Mouse (Mus musculus) midbrain, embryonic 12.5 days (tissue): ENCODE data around the gene Slf2. TPM values are rescaled to one million over a fixed set of nuclear protein-coding genes. Genes with fewer than 3 reads are reported as not detected.
A peak's percentile ranks its signal among the peaks of the same experiment; 100 is the strongest.

Experiments
- ATAC-seq: fragments of 200-750 bp; cut with Nextera tagmentation; 2 replicates; pipeline ENCODE4 v1.8.0; 2017; ENCODE audit warnings: low read depth, moderate TSS enrichment, moderate library complexity; ENCODE audit not compliant: low FRiP score
- H3K27ac ChIP-seq: fragments of 300-500 bp; sonication (generic); replicated peaks from 2 replicates; pipeline ENCODE4 v1.5.1; 2016; ENCODE audit warnings: mild to moderate bottlenecking
- H3K27me3 ChIP-seq: fragments of 300-500 bp; sonication (generic); 2 replicates; pipeline ENCODE4 v1.6.1; 2016; ENCODE audit warnings: mild to moderate bottlenecking
- H3K36me3 ChIP-seq: fragments of 300-500 bp; sonication (generic); 2 replicates; pipeline ENCODE4 v1.6.1; 2016
- H3K4me1 ChIP-seq: fragments of 300-500 bp; sonication (generic); 2 replicates; pipeline ENCODE4 v1.6.1; 2016
- H3K4me2 ChIP-seq: fragments of 300-500 bp; sonication (generic); replicated peaks from 2 replicates; pipeline ENCODE4 v1.6.1; 2016; ENCODE audit warnings: mild to moderate bottlenecking, moderate library complexity
- H3K4me3 ChIP-seq: fragments of 300-500 bp; sonication (generic); 2 replicates; pipeline ENCODE4 v1.5.1; 2016; ENCODE audit warnings: mild to moderate bottlenecking
- H3K9ac ChIP-seq: fragments of 300-500 bp; sonication (generic); replicated peaks from 2 replicates; pipeline ENCODE4 v1.6.1; 2016; ENCODE audit warnings: mild to moderate bottlenecking, moderate library complexity
- H3K9me3 ChIP-seq: fragments of 300-500 bp; sonication (generic); 2 replicates; pipeline ENCODE4 v1.6.1; 2016; ENCODE audit warnings: mild to moderate bottlenecking
- WGBS: fragments of 180-500 bp; shearing (Covaris S2); methylation state at CpG from one replicate; pipeline ENCODE4 v1.1.7; 2016; 5-methylcytosine and 5-hydroxymethylcytosine counted together
- polyA plus RNA-seq: library from polyadenylated mRNA; unstranded; fragments of >200 nt; fragmentation: Nextera tagmentation; extraction: Ambion mirVana; gene quantifications from 2 replicates; pipeline ENCODE4 v1.2.1, GENCODE M21; 2016

Slf2 gene
- polyA plus RNA-seq, 1 experiment from 2014 or later, result 42.9 TPM

DNA sequence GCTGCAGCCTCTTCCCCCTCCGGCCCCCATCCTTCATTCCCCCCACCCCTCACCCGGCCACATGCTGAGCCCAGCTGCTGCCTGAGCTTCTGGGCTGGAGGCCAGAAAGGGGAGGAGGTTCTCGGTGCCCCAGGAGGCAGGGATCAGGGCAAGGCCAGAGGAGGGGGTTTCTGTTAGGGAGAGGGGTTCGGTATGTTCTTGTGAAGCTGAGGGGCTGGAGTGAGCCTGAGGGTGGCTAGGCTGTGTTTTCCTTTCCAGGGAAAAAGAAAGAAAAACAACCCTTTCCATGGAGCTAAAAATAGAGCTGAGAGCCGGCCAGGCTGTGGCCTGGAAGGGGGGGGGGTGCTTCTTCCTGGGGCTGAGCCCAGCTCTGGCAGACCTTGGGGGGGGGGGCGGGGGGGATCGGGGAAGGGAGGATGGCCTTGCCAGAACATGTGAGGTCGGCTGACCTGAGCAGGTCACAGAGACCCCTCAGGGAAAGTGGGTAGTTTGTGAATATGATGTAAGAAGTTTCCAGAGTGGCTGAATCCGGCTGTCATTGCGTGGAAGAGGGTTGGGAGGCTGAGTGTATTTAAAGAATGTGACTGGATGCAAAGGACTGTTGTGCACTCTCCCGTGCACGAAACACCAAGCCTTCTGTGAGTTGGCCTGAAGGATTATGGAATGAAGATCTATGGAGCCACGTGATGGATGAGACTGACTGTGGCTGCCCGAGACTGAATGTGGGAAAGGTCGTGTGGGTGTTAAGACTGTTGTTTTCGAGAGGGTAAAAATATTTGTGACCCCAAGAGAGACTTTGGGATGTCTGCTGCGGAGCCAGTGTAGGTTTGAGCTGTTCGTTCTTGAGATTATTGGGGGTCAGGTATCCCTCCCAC is 85.6 kb downstream of the Slf2 start:
- peak; percentile 16 for ATAC-seq
- H3K9ac ChIP-seq, result peak overlapping the region; percentile 92
- peak overlapping the region; percentile 76 for H3K4me3 ChIP-seq
- peaks cover 11% of the 10 kb centered on the region for H3K36me3 ChIP-seq
- peak overlapping the region; percentile 74 for H3K4me2 ChIP-seq
- peaks cover 71% of the 10 kb centered on the region for H3K4me1 ChIP-seq
- no peaks in the 10 kb centered on the region for H3K9me3 ChIP-seq
- peak overlapping the region; percentile 97 for H3K27ac ChIP-seq
- under 1% methylated on average over 17 of the region's 18 CpGs for WGBS
- peaks cover 5% of the 10 kb centered on the region; the same call in 1 of the 2 replicates for H3K27me3 ChIP-seq

DNA sequence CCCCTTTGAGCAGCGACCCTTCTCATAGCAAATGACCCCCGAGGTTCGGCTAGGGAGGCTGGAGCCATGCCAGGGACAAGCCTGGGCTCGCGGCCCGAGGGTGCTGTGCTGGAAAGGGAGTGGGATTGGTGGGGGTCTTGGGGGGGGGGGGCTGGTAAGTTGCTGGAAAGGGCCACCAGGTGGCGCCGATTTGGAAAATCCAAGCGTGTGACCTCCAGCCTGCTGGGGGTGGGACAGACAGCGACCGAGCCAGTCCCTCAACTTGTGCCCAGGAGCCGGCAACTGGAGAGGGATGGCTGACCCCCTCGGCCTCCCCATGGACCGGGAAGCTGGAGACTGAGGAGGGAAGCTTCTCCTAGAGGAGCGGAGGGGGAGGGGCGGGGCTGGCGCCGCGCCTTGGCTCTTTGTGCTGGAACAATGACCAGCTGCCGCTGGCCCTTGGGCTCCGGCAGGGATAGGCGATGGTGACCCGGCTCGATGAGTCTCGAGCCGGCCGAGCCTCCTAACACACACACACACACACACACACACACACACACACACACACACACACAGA is 86.3 kb downstream of the Slf2 start:
- ATAC-seq, result peak; percentile 66
- Histone ChIP-seq H3K36me3 (peaks cover 11% of the 10 kb centered on the region), H3K4me3 (peak overlapping the region; percentile 76), H3K27ac (peak overlapping the region; percentile 97), H3K27me3 (peaks cover 5% of the 10 kb centered on the region; the same call in 1 of the 2 replicates), H3K9me3 (no peaks in the 10 kb centered on the region), H3K4me2 (peak overlapping the region; percentile 74), H3K9ac (peak overlapping the region; percentile 92), H3K4me1 (peaks cover 73% of the 10 kb centered on the region)
- 0% methylated on average over 14 of the region's 27 CpGs for WGBS

DNA sequence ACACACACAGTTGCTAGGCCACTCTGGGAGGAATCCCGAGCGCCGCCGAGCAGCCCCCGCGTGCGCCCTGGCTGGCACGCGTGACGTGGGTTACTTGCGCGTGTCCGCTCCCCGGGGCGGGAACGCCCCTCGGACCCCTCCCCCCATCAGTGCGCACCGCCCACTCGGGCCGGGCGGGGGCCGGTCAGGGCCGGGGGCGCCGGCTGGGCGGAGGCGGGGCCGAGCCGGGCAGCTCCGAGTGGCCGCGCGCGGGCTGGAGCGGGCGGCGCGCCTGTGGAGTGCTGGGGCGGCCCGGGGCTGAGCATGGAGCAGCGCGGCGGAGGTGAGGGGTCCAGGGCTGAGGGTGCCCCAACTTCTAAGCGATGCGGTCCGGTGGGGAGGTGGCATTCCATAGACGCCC is 87.0 kb downstream of the Slf2 start:
- H3K4me3 ChIP-seq, result peak overlapping the region; percentile 76
- peaks cover 5% of the 10 kb centered on the region; the same call in 1 of the 2 replicates for H3K27me3 ChIP-seq
- H3K36me3 ChIP-seq, result peaks cover 17% of the 10 kb centered on the region
- peak overlapping the region; percentile 97 for H3K27ac ChIP-seq
- H3K9me3 ChIP-seq, result no peaks in the 10 kb centered on the region
- peaks cover 67% of the 10 kb centered on the region for H3K4me1 ChIP-seq
- H3K9ac ChIP-seq, result peak overlapping the region; percentile 92
- under 1% methylated on average over 44 of the region's 48 CpGs for WGBS
- peak; percentile 79 for ATAC-seq
- H3K4me2 ChIP-seq, result peak overlapping the region; percentile 74

DNA sequence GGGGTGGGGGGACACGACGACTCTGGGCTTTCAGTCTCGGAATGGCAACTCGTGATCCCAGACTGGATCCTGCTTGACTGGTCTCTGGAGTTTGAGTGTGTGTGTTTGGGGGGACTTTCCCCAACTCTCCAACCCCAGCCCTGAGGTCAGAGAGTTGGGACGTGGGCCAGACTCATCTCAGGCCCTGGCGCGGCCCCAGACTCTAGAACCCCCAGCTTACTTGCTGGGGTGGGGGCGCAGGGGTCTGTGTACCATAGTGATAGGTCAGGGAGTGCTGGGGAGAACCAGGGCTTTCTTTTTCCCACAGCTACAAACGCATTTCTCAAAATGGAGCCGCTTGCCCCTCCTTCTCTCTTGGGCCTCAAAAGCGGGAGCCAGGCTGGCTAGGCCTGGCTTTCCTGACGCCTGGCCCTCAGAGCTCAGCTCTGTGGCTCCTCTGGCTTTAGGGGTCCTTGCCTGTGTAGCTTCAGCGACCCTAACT is 87.4 kb downstream of the Slf2 start:
- WGBS, result 0% methylated on average over 13 of the region's 13 CpGs
- Histone ChIP-seq H3K4me1 (peaks cover 67% of the 10 kb centered on the region), H3K9me3 (no peaks in the 10 kb centered on the region), H3K4me3 (peak overlapping the region; percentile 76), H3K9ac (peak overlapping the region; percentile 92), H3K27me3 (peaks cover 5% of the 10 kb centered on the region; the same call in 1 of the 2 replicates), H3K4me2 (peak overlapping the region; percentile 74), H3K27ac (peak overlapping the region; percentile 97), H3K36me3 (peaks cover 21% of the 10 kb centered on the region)
- ATAC-seq, result peak; percentile 11; the same call in 1 of the 2 replicates

DNA sequence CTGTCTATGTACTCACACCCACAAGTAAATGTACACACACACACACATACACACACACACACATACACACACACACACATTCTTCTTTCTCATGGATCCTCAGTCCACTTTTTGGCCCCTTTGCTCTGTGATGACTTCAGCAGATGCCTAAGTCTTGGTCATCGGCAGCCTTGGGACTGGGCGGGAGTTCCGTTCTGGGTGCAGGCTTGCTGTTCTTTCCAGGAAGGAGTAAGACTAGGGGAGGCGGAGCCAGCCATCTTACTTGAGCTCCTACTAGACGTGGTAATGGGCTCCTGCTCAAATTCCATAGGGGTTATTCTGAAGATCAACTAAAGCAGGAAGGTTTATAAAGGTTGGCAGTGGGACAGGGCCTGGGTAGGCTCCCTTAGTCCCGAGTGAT is 89.4 kb downstream of the Slf2 start:
- H3K4me3 ChIP-seq, result no peak overlapping the region
- no peak overlapping the region for H3K9ac ChIP-seq
- peaks cover 58% of the 10 kb centered on the region for H3K4me1 ChIP-seq
- peak overlapping the region; percentile 9; the same call in 1 of the 2 replicates for H3K4me2 ChIP-seq
- H3K9me3 ChIP-seq, result no peaks in the 10 kb centered on the region
- H3K27me3 ChIP-seq, result no peaks in the 10 kb centered on the region
- WGBS, result 76% methylated on average over 6 of the region's 6 CpGs
- no peak overlapping the region for H3K27ac ChIP-seq
- no peak for ATAC-seq
- peaks cover 40% of the 10 kb centered on the region for H3K36me3 ChIP-seq

DNA sequence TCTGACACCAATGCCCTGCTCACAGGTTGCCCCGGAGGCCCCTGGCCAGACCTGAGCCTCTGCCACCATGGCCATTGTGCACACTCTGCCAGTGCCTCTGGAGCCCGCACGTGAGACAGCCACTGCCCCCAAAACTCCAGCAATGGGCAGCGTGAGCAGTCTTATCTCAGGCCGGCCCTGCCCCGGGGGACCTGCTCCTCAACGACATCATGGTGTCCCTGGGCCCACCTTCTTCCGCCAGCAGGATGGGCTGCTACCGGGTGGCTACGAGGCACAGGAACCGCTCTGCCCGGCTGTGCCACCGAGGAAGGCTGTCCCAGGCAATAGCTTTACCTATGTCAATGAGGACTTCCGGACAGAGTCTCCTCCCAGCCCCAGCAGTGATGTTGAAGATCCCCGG is 90.4 kb downstream of the Slf2 start:
- Histone ChIP-seq H3K4me3 (no peak overlapping the region), H3K27ac (no peak overlapping the region), H3K9me3 (no peaks in the 10 kb centered on the region), H3K9ac (no peak overlapping the region), H3K36me3 (peaks cover 50% of the 10 kb centered on the region), H3K4me1 (peaks cover 47% of the 10 kb centered on the region), H3K27me3 (no peaks in the 10 kb centered on the region), H3K4me2 (peak overlapping the region; percentile 9; the same call in 1 of the 2 replicates)
- 92% methylated on average over 15 of the region's 15 CpGs for WGBS
- no peak for ATAC-seq

DNA sequence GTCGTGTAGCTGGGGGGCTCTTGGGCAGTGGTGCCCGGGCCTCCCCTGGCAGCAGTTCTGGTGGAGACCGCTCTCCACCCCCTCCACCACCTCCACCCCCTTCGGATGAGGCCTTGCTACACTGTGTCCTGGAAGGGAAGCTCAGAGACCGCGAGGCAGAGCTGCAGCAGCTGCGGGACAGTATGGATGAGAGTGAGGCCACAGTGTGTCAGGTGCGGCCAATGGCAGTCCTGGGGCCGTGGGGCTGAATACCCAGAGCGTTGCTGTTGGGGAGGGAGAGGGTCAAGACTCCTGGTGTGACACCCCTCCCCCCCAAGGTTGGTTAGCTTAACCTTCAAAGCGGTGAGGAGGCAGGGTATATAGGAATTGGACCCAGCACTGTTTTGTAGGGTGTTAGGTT is 93.0 kb downstream of the Slf2 start:
- WGBS, result 88% methylated on average over 11 of the region's 11 CpGs
- H3K27me3 ChIP-seq, result no peaks in the 10 kb centered on the region
- no peak overlapping the region for H3K4me3 ChIP-seq
- H3K9me3 ChIP-seq, result no peaks in the 10 kb centered on the region
- H3K36me3 ChIP-seq, result peaks cover 69% of the 10 kb centered on the region
- H3K9ac ChIP-seq, result 0 out of 2 replicates have a peak overlapping the region, but pooled peaks have one; percentile 20
- ATAC-seq, result no peak
- no peak overlapping the region for H3K27ac ChIP-seq
- peaks cover 40% of the 10 kb centered on the region for H3K4me1 ChIP-seq
- no peak overlapping the region for H3K4me2 ChIP-seq

DNA sequence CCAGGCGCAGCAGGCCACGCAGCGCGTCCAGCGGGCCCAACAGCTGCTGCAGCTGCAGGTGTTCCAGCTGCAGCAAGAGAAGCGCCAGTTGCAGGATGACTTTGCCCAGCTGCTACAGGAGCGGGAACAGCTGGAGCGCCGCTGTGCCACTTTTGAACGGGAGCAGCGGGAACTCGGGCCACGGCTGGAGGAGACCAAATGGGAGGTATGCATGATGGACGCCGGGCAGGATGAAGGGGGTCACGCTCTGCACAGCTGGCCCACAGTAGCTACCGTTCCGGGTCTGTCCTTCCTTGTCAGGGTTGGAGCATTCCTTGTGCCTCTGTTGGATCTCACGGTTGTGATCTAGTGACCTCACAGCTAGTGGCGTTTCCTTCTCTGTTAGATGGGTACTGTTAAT is 93.8 kb downstream of the Slf2 start:
- Histone ChIP-seq H3K9ac (no peak overlapping the region), H3K27ac (no peak overlapping the region), H3K4me3 (no peak overlapping the region), H3K27me3 (no peaks in the 10 kb centered on the region), H3K4me2 (no peak overlapping the region), H3K4me1 (peaks cover 32% of the 10 kb centered on the region), H3K36me3 (peaks cover 69% of the 10 kb centered on the region), H3K9me3 (no peaks in the 10 kb centered on the region)
- WGBS, result 93% methylated on average over 20 of the region's 20 CpGs
- ATAC-seq, result no peak

DNA sequence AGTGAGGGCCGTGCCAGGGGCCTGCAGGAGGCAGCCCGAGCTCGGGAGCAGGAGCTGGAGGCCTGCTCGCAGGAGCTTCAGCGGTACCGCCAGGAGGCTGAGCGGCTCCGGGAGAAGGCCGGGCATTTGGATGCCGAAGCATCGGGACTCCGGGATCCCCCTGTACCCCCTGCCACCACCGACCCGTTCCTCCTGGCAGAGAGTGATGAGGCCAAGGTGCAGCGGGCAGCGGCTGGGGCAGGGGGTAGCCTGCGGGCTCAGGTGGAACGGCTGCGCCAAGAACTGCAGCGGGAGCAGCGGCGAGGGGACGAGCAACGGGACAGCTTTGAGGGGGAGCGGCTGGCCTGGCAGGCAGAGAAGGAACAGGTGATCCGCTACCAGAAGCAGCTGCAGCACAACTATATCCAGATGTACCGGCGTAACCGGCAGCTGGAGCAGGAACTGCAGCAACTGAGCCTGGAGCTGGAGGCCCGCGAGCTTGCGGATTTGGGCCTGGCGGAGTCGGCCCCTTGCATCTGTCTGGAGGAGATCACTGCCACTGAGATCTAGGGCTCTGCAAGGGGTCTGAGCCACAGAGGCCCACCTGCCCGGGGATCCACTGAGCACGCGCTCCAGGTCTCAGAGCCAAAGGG is 95.1 kb downstream of the Slf2 start:
- H3K9ac ChIP-seq, result no peak overlapping the region
- no peak overlapping the region for H3K4me2 ChIP-seq
- ATAC-seq, result no peak
- H3K36me3 ChIP-seq, result peaks cover 69% of the 10 kb centered on the region
- no peaks in the 10 kb centered on the region for H3K27me3 ChIP-seq
- H3K4me3 ChIP-seq, result no peak overlapping the region
- no peak overlapping the region for H3K27ac ChIP-seq
- peaks cover 25% of the 10 kb centered on the region for H3K4me1 ChIP-seq
- 93% methylated on average over 37 of the region's 37 CpGs for WGBS
- H3K9me3 ChIP-seq, result no peaks in the 10 kb centered on the region

DNA sequence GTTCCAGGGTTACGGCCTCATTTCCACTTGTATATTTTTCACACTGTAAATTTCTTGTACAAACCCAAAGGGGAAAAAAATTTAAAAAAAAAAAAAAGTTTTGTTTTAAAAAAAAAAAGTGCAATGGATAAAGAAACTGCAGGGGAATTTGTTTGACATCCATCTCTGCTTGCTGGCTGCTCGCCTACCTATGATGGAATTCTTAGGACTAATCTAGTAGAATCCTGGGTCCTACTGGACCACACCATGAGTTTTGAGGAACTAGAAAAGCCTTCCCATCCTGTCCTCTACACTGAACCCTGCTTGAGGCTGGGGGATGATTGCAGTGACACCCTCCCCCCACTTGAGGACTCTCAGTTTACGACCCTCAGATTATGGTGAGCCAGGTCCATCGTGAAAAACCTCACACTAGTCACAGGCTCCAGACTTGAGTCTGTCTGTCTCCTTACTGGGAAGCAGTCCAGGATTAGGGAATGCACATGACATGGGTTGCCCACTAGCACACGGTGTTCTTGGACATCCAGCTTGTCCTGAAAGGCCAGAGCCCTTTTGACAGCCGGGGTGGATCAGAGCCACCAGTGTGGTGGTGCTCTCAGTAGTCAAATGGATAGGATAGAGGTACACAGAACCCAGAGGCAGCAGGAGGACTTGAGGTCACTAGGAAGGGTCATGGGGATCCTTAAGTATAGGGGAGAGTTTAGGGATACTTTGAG is 96.2 kb downstream of the Slf2 start:
- no peak overlapping the region for H3K27ac ChIP-seq

DNA sequence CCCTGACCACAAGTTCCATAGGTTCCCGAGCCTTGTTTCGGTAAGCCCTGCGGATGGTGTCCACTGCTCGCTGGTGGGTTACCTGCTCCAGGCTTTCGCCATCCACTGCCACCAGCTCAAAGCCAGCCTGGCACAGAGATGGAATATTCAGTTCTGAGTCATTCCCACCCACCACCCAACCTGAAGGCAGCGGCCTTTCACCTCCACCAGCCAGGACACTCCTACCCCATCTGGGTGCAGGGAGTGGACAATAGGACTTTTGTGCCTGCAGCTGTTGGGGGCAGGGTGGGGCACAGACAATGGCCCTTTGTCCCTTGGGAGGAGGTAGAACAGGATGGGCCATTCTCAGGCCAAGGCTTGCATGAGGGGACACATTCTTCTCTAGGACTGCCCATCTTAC is 96.9 kb downstream of the Slf2 start:
- H3K9me3 ChIP-seq, result no peaks in the 10 kb centered on the region
- H3K9ac ChIP-seq, result no peak overlapping the region
- ATAC-seq, result no peak
- no peak overlapping the region for H3K4me3 ChIP-seq
- no peak overlapping the region for H3K4me2 ChIP-seq
- peaks cover 2% of the 10 kb centered on the region; the same call in 1 of the 2 replicates for H3K27me3 ChIP-seq
- H3K27ac ChIP-seq, result peak overlapping the region; percentile 46; the same call in 1 of the 2 replicates
- WGBS, result 83% methylated on average over 6 of the region's 6 CpGs
- peaks cover 23% of the 10 kb centered on the region for H3K4me1 ChIP-seq
- peaks cover 53% of the 10 kb centered on the region for H3K36me3 ChIP-seq

More for the DNA sequence above, 96.2 kb downstream of the Slf2 start:
- H3K36me3 ChIP-seq, result peaks cover 60% of the 10 kb centered on the region
- no peak overlapping the region for H3K4me3 ChIP-seq
- H3K9me3 ChIP-seq, result no peaks in the 10 kb centered on the region
- ATAC-seq, result no peak
- no peak overlapping the region for H3K9ac ChIP-seq
- H3K4me2 ChIP-seq, result no peak overlapping the region
- WGBS, result 86% methylated on average over 6 of the region's 6 CpGs
- no peaks in the 10 kb centered on the region for H3K27me3 ChIP-seq
- peaks cover 23% of the 10 kb centered on the region for H3K4me1 ChIP-seq
